Mouse (Mus musculus) bone marrow, adult 2 months (tissue): Measurements from ENCODE around the gene Pes1.

Source experiments
- CTCF ChIP-seq: fragments of 200-500 bp; IDR thresholded peaks from 2 replicates; pipeline ENCODE4 v1.5.1; 2011; ENCODE audit warnings: low read length, control low read depth; ENCODE audit not compliant: control insufficient read depth, insufficient read depth
- POLR2A ChIP-seq: fragments of 200-500 bp; IDR thresholded peaks from 2 replicates; pipeline ENCODE4 v1.6.1; 2011; ENCODE audit warnings: low read depth, mild to moderate bottlenecking, control low read depth, low read length, borderline replicate concordance; ENCODE audit not compliant: control insufficient read depth

- no peak for TF ChIP-seq CTCF
- TF ChIP-seq POLR2A, result no peak
Measured at GRCm38 (mm10) chr11:3983863-3984745, 20.3 kb downstream of the Pes1 start.
